Mouse (Mus musculus) liver, embryonic 14.5 days (tissue): ENCODE data around the gene Ube2e2.

Experiments
- CTCF ChIP-seq: IDR thresholded peaks from 2 replicates; pipeline ENCODE4 v1.5.1; 2016; ENCODE audit warnings: antibody characterized with exemption, low read depth, control low read depth
- EP300 ChIP-seq: IDR thresholded peaks from 2 replicates; pipeline ENCODE4 v1.6.1; 2016; ENCODE audit warnings: antibody characterized with exemption, low read depth

GRCm38 (mm10) chr14:18697662-18698225 is 196.3 kb downstream of the Ube2e2 start:
- TF ChIP-seq CTCF = no peak
- TF ChIP-seq EP300 = no peak
